Mouse (Mus musculus) left cerebral cortex, postnatal 10 days (tissue): ENCODE results near the gene Zfp773. TPM values are rescaled to one million over a fixed set of nuclear protein-coding genes. Genes with fewer than 3 reads are reported as not detected.
A peak's percentile ranks its signal among the peaks of the same experiment; 100 is the strongest.
"Not testable (repeated sequence)": the region's sequence is repeated elsewhere in the genome, so short reads cannot be mapped to it uniquely, and the experiment has no call there.

Source experiments
- DNase-seq, 2 experiments: peaks; one replicate each; pipeline ENCODE4 v3.0.0; 2021 to 2022; ENCODE audit warnings: low spot score in 2 of 2, mixed read lengths in 1 of 2; ENCODE audit errors: extremely low spot score in 1 of 2
- intact Hi-C: fragments of 180-260 bp; cut with DNase I; formaldehyde crosslinking; loops from one replicate; pipeline ENCODE4 v1.15.1; 2025
- total RNA-seq, 2 experiments: library from RNA; stranded (reverse); gene quantifications; 2 replicates each; pipeline ENCODE4 v1.2.3; 2021

The Zfp773 gene
- 1 to 10 TPM; 1.8 to 2.7 TPM for total RNA-seq

DNA sequence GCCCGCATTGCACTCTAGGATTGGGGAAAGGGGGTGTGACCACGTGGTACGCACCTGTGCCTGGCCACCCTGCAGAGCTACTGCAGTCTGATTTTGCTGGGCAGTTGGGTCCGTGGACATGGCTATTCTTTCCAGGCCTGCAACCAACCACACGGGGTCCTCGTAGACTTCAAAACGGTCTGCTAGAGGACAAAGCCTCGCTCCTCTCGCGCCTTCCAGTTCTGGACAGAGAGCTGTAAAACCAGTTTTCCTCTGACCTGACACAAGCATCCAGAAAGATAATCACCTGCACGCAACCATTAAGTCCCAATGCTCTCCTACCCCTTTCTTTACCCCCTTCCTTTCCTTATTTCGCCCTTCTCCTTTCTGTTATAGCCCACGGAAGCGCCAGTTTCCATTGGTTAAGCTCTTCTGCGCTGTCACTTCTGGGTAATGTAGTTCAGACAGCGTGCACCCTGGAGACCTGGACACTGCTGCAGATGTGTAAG lies at the start of gene Zfp773:
Gene Zfp773 (minus strand): TSS at position 377 of the 488 bp plus-strand sequence.
- peak; percentile 32 to 60 for DNase-seq
- intact Hi-C loops, result no loop called here

DNA sequence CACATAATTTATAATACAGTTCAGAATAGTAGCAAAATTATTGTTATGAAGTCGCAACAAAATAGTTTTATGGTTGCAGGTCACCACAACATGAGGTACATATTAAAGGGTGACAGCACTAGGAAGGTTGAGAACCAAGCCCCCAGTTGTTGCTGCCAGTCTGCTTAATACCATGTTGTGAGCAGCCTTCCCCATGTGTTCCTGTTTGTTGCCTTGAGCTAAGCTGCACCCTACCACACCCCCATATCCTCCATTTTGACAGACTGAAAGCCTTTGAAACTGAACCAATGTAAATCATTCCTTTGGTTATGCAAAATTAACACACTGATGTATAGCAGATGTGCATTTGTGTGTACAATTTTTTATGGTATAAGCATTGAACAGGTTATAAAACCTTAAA lies 49.3 kb upstream of the Zfp773 start:
- DNase-seq, result no peak
- intact Hi-C loops, result no loop called here

DNA sequence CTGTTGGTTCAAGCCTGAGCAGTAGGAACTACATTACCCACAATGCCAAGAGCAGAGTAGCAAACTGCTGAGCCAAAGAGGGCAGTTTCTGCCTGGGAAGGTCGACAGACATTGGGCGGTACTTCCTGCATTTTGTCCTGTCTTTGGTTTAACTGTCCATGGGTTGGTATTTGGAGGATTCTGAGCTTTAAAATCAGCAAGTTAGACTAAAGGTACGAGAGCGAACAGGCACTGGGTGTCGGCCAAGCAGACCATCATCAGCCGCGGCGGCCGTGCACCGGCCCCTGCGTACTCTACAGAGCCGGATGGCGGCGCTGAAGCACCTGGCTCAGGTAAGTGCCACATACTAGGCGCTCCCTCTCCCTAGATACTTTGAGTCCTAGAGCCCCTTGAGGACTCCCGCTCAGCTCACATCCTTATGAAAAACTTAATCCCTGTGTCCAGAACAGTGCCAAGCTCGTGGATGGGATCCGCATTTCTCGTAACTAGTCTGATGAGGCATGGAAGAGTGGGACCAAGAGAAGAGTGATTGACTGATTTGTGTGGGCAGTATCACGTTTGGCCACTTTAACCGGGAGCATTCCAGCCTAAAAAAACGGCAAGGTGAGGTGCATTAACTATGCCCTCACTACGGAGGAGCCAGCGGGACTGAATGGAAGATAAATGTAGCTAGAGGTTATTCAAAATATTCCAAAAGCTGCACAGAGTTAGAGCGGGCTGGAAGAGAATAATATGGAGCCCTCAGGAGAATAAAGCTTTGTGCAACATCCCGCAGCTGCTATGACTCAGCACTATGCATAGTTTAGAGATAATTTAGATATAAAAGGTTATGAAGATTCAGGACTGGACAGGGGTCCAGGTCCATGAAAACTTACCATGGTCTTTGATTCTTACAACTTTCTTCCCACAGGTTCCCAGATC lies 34.9 kb upstream of the Zfp773 start, which contains the start of gene Zfp418:
Gene Zfp418 (plus strand): TSS at position 104 of the 921 bp plus-strand sequence.
- intact Hi-C loops, result no loop called here
- peak; percentile 54 to 69 for DNase-seq

DNA sequence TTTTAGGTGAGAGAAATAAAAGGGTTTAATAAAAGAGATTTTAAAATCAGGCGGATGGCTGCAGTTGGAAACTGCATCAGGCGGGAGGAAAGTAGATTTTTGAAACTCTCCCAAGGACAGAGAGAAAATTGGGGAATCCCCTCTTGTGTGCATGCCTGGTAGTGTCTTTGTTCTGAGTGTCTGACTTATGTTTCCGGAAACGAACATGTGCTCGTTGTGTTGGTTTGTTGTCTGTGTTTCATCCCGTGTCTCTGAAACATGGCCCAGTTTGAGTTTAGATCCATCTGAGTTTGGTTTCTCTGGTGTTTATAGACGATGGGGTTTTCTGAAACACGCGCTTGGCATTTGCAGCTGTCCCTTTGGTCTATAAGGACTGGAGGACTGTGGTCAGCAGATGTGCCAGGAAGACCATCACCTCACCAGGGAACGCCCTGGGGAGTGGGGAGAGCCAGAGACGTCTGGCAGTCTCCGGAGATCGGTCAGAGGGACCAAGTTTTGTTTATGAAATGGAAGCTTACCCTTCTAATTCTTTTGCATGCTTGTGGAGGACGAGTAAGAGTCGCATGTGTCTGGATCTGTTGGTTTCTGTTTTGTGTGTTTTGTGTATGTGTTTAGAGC lies 9.5 kb upstream of the Zfp773 start:
- DNase-seq, result no peak
- intact Hi-C loops, result no loop called here

DNA sequence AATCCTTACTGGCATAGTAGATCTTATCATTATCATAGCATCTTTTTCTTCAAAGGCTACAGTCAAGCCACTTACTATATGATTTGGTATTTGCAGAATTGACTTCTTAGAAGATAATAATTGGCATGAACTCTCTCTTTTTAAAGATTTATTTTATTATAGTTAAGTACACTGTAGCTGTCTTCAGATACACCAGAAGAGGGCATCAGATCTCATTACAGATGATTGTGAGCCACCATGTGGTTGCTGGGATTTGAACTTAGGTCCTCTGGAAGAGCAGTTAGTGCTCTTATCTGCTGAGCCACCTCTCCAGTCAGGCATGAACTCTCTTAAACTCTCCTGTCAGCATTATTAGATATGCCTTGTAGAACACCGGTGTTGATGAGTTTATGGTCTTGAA lies 7.7 kb upstream of the Zfp773 start:
- DNase-seq, result no peak
- intact Hi-C loops, result no loop called here

DNA sequence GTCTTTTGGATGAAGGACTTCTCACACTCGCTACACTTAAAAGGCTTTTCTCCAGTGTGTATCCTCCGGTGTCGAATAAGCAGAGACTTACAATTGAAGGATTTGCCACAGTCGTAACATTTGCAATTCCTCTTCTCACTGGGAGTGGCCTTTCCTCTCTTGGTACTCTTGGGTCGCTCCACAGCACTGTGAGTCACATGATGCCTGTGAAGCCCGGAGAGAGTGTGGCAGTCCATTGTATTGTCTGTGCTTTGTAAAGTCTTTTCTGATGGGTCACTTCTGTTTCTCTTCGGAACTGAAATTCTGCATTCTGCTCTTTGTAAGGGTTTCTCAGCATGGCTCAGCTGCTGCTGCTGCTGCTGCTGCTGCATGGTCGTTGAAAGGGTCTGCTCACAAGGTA lies 3.8 kb downstream of the Zfp773 start:
- intact Hi-C loops, result no loop called here
- DNase-seq, result no peak

DNA sequence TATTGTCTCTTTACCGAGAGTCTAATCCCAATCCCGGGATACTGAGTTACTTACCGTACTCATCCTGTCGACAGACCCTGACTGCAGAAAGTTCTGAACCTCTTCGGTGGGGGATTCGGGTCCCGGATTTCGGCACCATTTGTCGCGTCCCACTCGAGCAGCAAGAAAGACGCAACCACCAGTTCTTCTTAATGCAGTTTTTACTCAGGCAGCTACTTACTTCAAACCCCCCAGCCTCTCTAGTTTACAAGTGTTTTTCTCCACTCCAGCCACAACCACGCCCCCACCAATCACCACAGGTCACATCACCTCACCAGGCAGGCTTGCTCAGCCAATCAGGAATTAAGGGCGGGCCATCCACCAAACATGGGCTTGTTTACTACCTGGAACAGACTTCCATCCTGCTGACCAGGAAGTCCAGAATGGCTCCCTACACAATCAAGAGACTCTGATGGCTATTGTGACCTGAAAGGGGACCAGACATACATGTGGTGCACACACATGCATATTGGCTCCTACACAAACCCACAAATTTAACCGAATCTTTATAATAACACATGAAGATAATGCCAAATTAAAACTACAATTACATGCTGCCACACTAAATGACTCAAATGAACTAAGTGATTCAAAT lies 5.9 kb downstream of the Zfp773 start:
- intact Hi-C loops, DNase-seq: not testable (repeated sequence)

DNA sequence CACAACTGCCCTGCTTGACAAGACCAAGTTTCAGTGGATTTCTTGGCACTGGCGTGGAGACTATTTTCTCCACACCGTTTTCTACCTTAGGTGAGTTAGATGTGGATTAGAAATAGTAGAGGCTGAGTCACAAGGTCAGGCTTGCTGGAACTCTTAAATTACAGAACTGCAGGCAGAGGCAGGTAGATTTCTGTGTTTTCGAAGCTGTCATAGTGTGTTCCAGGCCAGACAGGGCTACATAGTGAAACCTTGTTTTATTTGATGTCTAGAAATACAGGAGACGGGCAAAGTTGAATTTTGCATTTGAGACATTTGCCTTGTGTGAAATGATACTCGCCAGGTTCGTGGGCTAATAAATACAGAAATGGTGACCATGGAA lies 15.0 kb downstream of the Zfp773 start:
- no peak for DNase-seq
- intact Hi-C loops, result no loop called here

DNA sequence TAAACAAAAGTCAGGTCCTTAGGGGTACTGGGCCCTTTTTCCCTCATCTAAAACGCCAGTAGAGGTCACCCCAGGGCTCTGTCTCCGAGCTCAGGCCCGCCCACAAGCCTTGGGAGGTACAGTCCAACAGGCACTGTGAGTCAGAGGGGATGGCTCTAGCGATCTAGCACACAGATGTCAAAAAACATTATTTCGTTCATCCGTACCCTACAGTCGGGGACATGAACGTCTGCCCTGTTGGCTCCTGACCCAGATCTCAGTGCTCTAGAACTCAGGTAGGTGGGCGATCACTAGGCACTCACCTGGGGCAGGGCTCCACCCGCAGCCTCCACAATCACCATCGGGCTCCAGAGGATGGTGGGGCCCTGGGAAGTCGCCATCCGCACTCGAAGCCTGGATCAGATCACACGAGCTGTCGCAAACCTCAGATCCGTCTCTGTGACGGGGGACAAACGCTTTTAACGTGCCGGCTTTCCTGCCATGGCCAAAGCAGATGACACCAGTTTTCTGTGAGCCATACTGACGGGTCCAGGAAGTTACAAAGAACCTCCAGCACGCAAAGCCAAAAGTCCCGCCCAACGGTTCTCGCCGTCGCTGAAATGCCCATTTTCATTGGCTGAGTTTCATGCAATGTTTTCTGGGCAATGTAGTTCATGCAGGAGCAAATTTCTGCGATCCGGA lies 15.5 kb downstream of the Zfp773 start, which contains the start of gene Zfp954:
Gene Zfp954 (minus strand): TSS at position 568 of the 681 bp plus-strand sequence.
- intact Hi-C loops, result no loop called here
- DNase-seq, result peak; percentile 88 to 90

DNA sequence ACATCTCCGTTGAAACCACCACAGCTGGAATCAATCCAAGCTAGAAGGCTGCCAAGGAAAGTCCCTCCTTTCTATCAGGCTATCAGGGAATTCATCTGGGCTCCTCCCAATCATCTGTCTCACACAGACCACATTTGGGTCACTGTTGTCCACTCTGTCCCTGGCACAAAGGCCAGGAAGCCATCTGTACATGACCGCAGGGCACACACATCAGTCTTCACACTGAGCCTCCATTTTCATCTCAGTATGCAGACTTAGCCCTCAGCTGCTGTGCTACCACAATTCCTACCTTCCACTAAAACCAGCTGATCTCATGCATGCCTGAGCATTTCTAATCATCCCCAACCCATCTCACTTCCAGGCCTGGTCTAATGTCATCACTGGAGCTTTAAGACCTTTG lies 18.1 kb downstream of the Zfp773 start:
- intact Hi-C loops, result no loop called here

DNA sequence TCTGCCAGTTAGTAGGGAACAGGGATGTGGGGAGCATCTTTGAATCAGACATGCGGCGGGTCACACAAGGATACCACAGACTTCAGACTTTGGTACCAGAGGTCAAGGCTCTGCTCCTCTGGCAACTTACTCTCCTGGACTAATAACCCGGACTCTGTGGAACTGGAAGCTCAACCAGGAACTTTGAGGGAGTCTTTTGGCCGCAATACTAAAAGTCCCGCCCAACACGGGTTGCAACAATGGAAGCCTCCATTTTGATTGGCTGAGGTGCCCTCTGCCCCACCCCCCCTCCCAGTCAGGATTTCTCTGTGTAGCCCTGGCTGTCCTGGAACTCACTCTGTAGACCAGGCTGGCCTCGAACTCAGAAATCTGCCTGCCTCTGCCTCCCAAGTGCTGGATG lies 28.1 kb downstream of the Zfp773 start:
- no peak for DNase-seq
- intact Hi-C loops, result no loop called here

More for the DNA sequence above, 18.1 kb downstream of the Zfp773 start:
- no peak for DNase-seq

Other genes with a start within 250 kb of the Zfp773 start
- gene Aurkc, start 141.5 kb downstream of the Zfp773 start, total RNA-seq, result under 1 TPM in 1 of 2 experiments, not detected in 1; 0.64 TPM
- gene Zfp954, start 15.3 kb downstream of the Zfp773 start, total RNA-seq, result 10 to 100 TPM; 11.9 to 12.0 TPM
- gene Zfp418, start 34.6 kb upstream of the Zfp773 start, total RNA-seq, result 1 to 10 TPM; 5.8 to 6.3 TPM
- gene Zfp772, start 73.2 kb upstream of the Zfp773 start, total RNA-seq, result 1 to 10 TPM; 8.7 to 9.2 TPM
- gene Vmn2r29, start 110.6 kb upstream of the Zfp773 start, total RNA-seq, result 1 to 10 TPM; 2.0 to 2.2 TPM
- gene Gm45844, start 141.5 kb upstream of the Zfp773 start, total RNA-seq, result 10 to 100 TPM; 12.3 to 13.5 TPM
- gene Clcn4, start 164.1 kb upstream of the Zfp773 start, total RNA-seq, result 100 to 1,000 TPM; 171 to 174 TPM
- gene Vmn2r30, start 200.9 kb upstream of the Zfp773 start, total RNA-seq, result under 1 TPM; 0.10 to 0.15 TPM
- gene Gm45783, start 237.8 kb upstream of the Zfp773 start, total RNA-seq, result not detected